ENCODE assay signal across 9 mouse cellular contexts in genomic region chr15:96936216-96936615, GRCm38 (mm10).
DNase-seq lines count a peak whose midpoint lies in the region; ATAC-seq lines count a peak whose summit lies in the region.
"Had no signal": no experiment of that assay in that cellular context is flagged by ENCODE, and none has a peak within 500 bp of the region (broad histone marks: within the 10 kb centered on the region; RNA-seq: fewer than 3 reads in every experiment).

No protein-coding gene starts in this region.

- H3K9ac ChIP-seq in heart, embryonic 16.5 days (ENCODE audit: low read length): peak overlapping the region; percentile 70
- H3K9ac ChIP-seq in embryonic facial prominence, embryonic 12.5 days: 0 out of 2 replicates have a peak overlapping the region, but pooled peaks have one; percentile 15
- H3K9ac ChIP-seq in hindbrain, embryonic 15.5 days: no peak overlapping the region
- H3K9ac ChIP-seq in midbrain, embryonic 14.5 days (replicated peaks; ENCODE audit: low read length): 0 out of 2 replicates have a peak overlapping the region, but pooled peaks have one; percentile 27

- H3K9me3 ChIP-seq in heart, embryonic 16.5 days (replicated peaks; ENCODE audit: control insufficient read depth, low read length): no peaks in the 10 kb centered on the region
- no peaks in the 10 kb centered on the region for H3K9me3 ChIP-seq in embryonic facial prominence, embryonic 12.5 days
- H3K9me3 ChIP-seq in hindbrain, embryonic 15.5 days: no peaks in the 10 kb centered on the region
- no peaks in the 10 kb centered on the region for H3K9me3 ChIP-seq in midbrain, embryonic 14.5 days (ENCODE audit: control insufficient read depth, low read length)

- H3K36me3 ChIP-seq in heart, embryonic 16.5 days (ENCODE audit: control insufficient read depth, insufficient read depth): no peaks in the 10 kb centered on the region
- no peaks in the 10 kb centered on the region for H3K36me3 ChIP-seq in embryonic facial prominence, embryonic 12.5 days
- no peaks in the 10 kb centered on the region for H3K36me3 ChIP-seq in hindbrain, embryonic 15.5 days
- no peaks in the 10 kb centered on the region for H3K36me3 ChIP-seq in midbrain, embryonic 14.5 days (ENCODE audit: control insufficient read depth, insufficient read depth, low read length)

- no peak overlapping the region for H3K27ac ChIP-seq in heart, embryonic 16.5 days (ENCODE audit: low read length)
- H3K27ac ChIP-seq in embryonic facial prominence, embryonic 12.5 days: no peak overlapping the region
- H3K27ac ChIP-seq in hindbrain, embryonic 15.5 days (replicated peaks): no peak overlapping the region
- no peak overlapping the region for H3K27ac ChIP-seq in midbrain, embryonic 14.5 days (replicated peaks; ENCODE audit: low read depth, low read length)

- ATAC-seq in heart, embryonic 16.5 days (replicated peaks; ENCODE audit: extremely low read depth, insufficient read depth, low FRiP score): no peak
- 0 out of 2 replicates have a peak, but pooled peaks have one; percentile 15 for ATAC-seq in embryonic facial prominence, embryonic 12.5 days (ENCODE audit: insufficient number of reproducible peaks, insufficient read depth, low FRiP score, low TSS enrichment)
- no peak for ATAC-seq in hindbrain, embryonic 15.5 days (ENCODE audit: low FRiP score, low read depth)
- ATAC-seq in midbrain, embryonic 14.5 days (ENCODE audit: low FRiP score, low TSS enrichment): no peak; the same call in 1 of the 2 replicates

- 72% methylated on average over 5 of the region's 5 CpGs for WGBS in heart, embryonic 16.5 days
- WGBS in embryonic facial prominence, embryonic 12.5 days: 44% methylated on average over 5 of the region's 5 CpGs
- WGBS in hindbrain, embryonic 15.5 days: 84% methylated on average over 5 of the region's 5 CpGs
- 89% methylated on average over 5 of the region's 5 CpGs for WGBS in midbrain, embryonic 14.5 days

- H3K4me3 ChIP-seq in heart, embryonic 16.5 days (ENCODE audit: low read length): peak overlapping the region; percentile 44
- H3K4me3 ChIP-seq in embryonic facial prominence, embryonic 12.5 days: 0 out of 2 replicates have a peak overlapping the region, but pooled peaks have one; percentile 24
- peak overlapping the region; percentile 26 for H3K4me3 ChIP-seq in hindbrain, embryonic 15.5 days
- no peak overlapping the region for H3K4me3 ChIP-seq in midbrain, embryonic 14.5 days (replicated peaks; ENCODE audit: low read depth, low read length)
- H3K4me3 ChIP-seq: myocyte had no signal

- intact Hi-C loops in heart, postnatal 14 days (cut with DNase I): loop anchor here (5.0 kb wide), 4 partner anchors 184 to 389 kb away; partner anchors contain the start of gene Slc38a2

- DNase-seq in heart, postnatal 14 days: no peak
- no peak for DNase-seq in midbrain, embryonic 14.5 days
- DNase-seq in urinary bladder, postnatal 4 days (ENCODE audit: low spot score in 2 of 2): no peak
- no peak for DNase-seq in cerebellum, adult 9-11 months
- DNase-seq in right cerebral cortex, postnatal 10 days (ENCODE audit: low spot score in 2 of 2): no peak

- H3K4me2 ChIP-seq in heart, embryonic 16.5 days (ENCODE audit: low read depth, low read length): peak overlapping the region; percentile 66
- H3K4me2 ChIP-seq in embryonic facial prominence, embryonic 12.5 days (replicated peaks): peak overlapping the region; percentile 53
- H3K4me2 ChIP-seq in hindbrain, embryonic 15.5 days: peak overlapping the region; percentile 56
- H3K4me2 ChIP-seq in midbrain, embryonic 14.5 days (ENCODE audit: low read length): peak overlapping the region; percentile 51

- H3K27me3 ChIP-seq in heart, embryonic 16.5 days (ENCODE audit: control insufficient read depth, insufficient read depth, low read length): no peaks in the 10 kb centered on the region
- no peaks in the 10 kb centered on the region for H3K27me3 ChIP-seq in embryonic facial prominence, embryonic 12.5 days
- no peaks in the 10 kb centered on the region for H3K27me3 ChIP-seq in hindbrain, embryonic 15.5 days
- no peaks in the 10 kb centered on the region for H3K27me3 ChIP-seq in midbrain, embryonic 14.5 days (ENCODE audit: control insufficient read depth, insufficient read depth, low read length)

- H3K4me1 ChIP-seq in heart, embryonic 16.5 days (ENCODE audit: control insufficient read depth, insufficient read depth, low read length): peaks cover 13% of the 10 kb centered on the region
- peaks cover 9% of the 10 kb centered on the region; the same call in 1 of the 2 replicates for H3K4me1 ChIP-seq in embryonic facial prominence, embryonic 12.5 days
- peaks cover 6% of the 10 kb centered on the region; the same call in 1 of the 2 replicates for H3K4me1 ChIP-seq in hindbrain, embryonic 15.5 days (replicated peaks)
- H3K4me1 ChIP-seq in midbrain, embryonic 14.5 days (ENCODE audit: control insufficient read depth, insufficient read depth, low read length): no peaks in the 10 kb centered on the region
